Mouse (Mus musculus) MEL (cell line): ENCODE measurements around the gene Fam184b.

Experiments
- CTCF ChIP-seq, 3 experiments: IDR thresholded peaks in 2 of 3; conservative IDR thresholded peaks in 1 of 3; 2 replicates each; pipeline ENCODE4 v1.5.1; 2011 to 2012; ENCODE audit warnings: low read length in 3 of 3, low read depth in 2 of 3, mild to moderate bottlenecking in 2 of 3, improper control_type of control experiment in 1 of 3, inconsistent platforms in 1 of 3, mixed read lengths in 1 of 3, moderate library complexity in 1 of 3; ENCODE audit not compliant: control insufficient read depth in 1 of 3, insufficient read depth in 1 of 3, poor library complexity in 1 of 3, severe bottlenecking in 1 of 3
- HCFC1 ChIP-seq: IDR thresholded peaks from 2 replicates; pipeline ENCODE4 v1.6.1; 2012; ENCODE audit warnings: low read depth, mild to moderate bottlenecking, inconsistent platforms, low read length, improper control_type of control experiment, moderate library complexity
- JUND ChIP-seq: IDR thresholded peaks from 2 replicates; pipeline ENCODE4 v1.6.1; 2011; ENCODE audit warnings: low read depth, mild to moderate bottlenecking, improper control_type of control experiment, low read length
- MXI1 ChIP-seq: IDR thresholded peaks from 2 replicates; pipeline ENCODE4 v1.6.1; 2011; ENCODE audit warnings: mild to moderate bottlenecking, low read depth, low read length, improper control_type of control experiment
- POLR2AphosphoS5 ChIP-seq: IDR thresholded peaks from 2 replicates; pipeline ENCODE4 v1.6.1; 2012; ENCODE audit warnings: low read depth, borderline replicate concordance, mild to moderate bottlenecking, inconsistent platforms, low read length, moderate library complexity, mixed read lengths
- ZMIZ1 ChIP-seq: IDR thresholded peaks from 2 replicates; pipeline ENCODE4 v1.6.1; 2012; ENCODE audit warnings: low read depth, mild to moderate bottlenecking, inconsistent platforms, low read length, improper control_type of control experiment, moderate library complexity
- ZNF384 ChIP-seq: IDR thresholded peaks from 2 replicates; pipeline ENCODE4 v1.6.1; 2012; ENCODE audit warnings: low read depth, mild to moderate bottlenecking, inconsistent platforms, low read length, improper control_type of control experiment

- TF ChIP-seq CTCF (IDR thresholded peaks at IDR 0.05 in 2 of 3, conservative IDR thresholded peaks at IDR 0.05 in 1 of 3; ENCODE audit: control insufficient read depth in 1 of 3, insufficient read depth in 1 of 3, low read depth in 2 of 3, low read length in 3 of 3, poor library complexity in 1 of 3, severe bottlenecking in 1 of 3): no peak
- no peak for TF ChIP-seq MXI1
- no peak for TF ChIP-seq JUND
- no peak for TF ChIP-seq HCFC1
- no peak for TF ChIP-seq ZNF384
- TF ChIP-seq POLR2AphosphoS5: no peak
- no peak for TF ChIP-seq ZMIZ1
These were observed 126.5 kb downstream of the Fam184b start for GRCm38 (mm10) chr5:45512908-45513307.
